Mouse (Mus musculus) heart, embryonic 11.5 days (tissue): ENCODE results near the gene Gm20388. TPM values are rescaled to one million over a fixed set of nuclear protein-coding genes. Genes with fewer than 3 reads are reported as not detected.

Experiments used
- ATAC-seq: fragments of 200-750 bp; cut with Nextera tagmentation; replicated peaks from 2 replicates; pipeline ENCODE4 v1.8.0; 2017; ENCODE audit warnings: moderate library complexity; ENCODE audit not compliant: insufficient number of reproducible peaks, low FRiP score, low TSS enrichment
- H3K27ac ChIP-seq: fragments of 300-500 bp; sonication (generic); 2 replicates; pipeline ENCODE4 v1.5.1; 2014; ENCODE audit warnings: mild to moderate bottlenecking, low read depth, low read length
- H3K27me3 ChIP-seq: fragments of 300-500 bp; sonication (generic); 2 replicates; pipeline ENCODE4 v1.6.1; 2014; ENCODE audit warnings: mild to moderate bottlenecking, low read length, mixed read lengths; ENCODE audit not compliant: control insufficient read depth, insufficient read depth
- H3K36me3 ChIP-seq: fragments of 300-500 bp; sonication (generic); 2 replicates; pipeline ENCODE4 v1.6.1; 2014; ENCODE audit warnings: mild to moderate bottlenecking, low read length, moderate library complexity, mixed read lengths; ENCODE audit not compliant: control insufficient read depth, insufficient read depth
- H3K4me1 ChIP-seq: fragments of 300-500 bp; sonication (generic); 2 replicates; pipeline ENCODE4 v1.6.1; 2014; ENCODE audit warnings: low read length; ENCODE audit not compliant: control insufficient read depth, insufficient read depth
- H3K4me2 ChIP-seq: fragments of 300-500 bp; sonication (generic); 2 replicates; pipeline ENCODE4 v1.6.1; 2014; ENCODE audit warnings: mild to moderate bottlenecking, moderate library complexity
- H3K4me3 ChIP-seq: fragments of 300-500 bp; sonication (generic); 2 replicates; pipeline ENCODE4 v1.5.1; 2014; ENCODE audit warnings: low read depth, low read length
- H3K9ac ChIP-seq: fragments of 300-500 bp; sonication (generic); 2 replicates; pipeline ENCODE4 v1.6.1; 2014; ENCODE audit warnings: mild to moderate bottlenecking, low read depth, low read length, moderate library complexity
- H3K9me3 ChIP-seq: fragments of 300-500 bp; sonication (generic); replicated peaks from 2 replicates; pipeline ENCODE4 v1.6.1; 2016; ENCODE audit warnings: low read length; ENCODE audit not compliant: control insufficient read depth
- WGBS: fragments of 180-500 bp; shearing (Covaris S2); extraction: QIAGEN DNeasy Blood & Tissue Kit; methylation state at CpG from one replicate; pipeline ENCODE4 v1.1.7; 2014; ENCODE audit not compliant: insufficient replicate concordance; 5-methylcytosine and 5-hydroxymethylcytosine counted together
- polyA plus RNA-seq: library from polyadenylated mRNA; unstranded; fragments of >200 nt; fragmentation: Nextera tagmentation; extraction: Ambion mirVana; gene quantifications from 2 replicates; pipeline ENCODE4 v1.2.1, GENCODE M21; 2014

Gene Gm20388
- polyA plus RNA-seq, 1 experiment from 2014 or later = 6.4 TPM

DNA sequence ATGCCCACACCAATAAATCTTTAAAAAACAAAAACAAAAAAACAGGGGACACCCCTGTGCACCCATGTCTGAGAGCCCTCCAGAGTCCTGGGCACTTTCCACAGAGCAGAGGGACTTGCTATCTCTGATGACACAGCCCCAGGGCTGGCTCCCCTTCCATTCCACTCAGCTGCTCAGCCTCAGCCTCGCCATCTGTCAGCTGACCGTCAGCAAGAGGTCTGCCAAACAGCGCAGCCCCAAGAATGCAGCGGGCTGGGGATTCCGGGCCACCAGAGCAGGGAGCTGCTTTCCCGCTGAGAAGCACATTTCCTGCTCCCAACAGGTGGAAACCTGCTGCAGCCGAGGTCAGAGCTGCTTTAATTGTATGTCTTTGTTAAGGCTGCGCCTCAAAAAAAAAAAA, 1464.1 kb downstream of the Gm20388 start:
- 4% methylated on average over 8 of the region's 8 CpGs for WGBS
- no peak overlapping the region for H3K9ac ChIP-seq

GRCm38 (mm10) chr8:121376116-121376950, 1465.7 kb downstream of the Gm20388 start:
- H3K36me3 ChIP-seq = no peaks in the 10 kb centered on the region
- ATAC-seq = peak; percentile 58; the same call in 1 of the 2 replicates
- H3K27ac ChIP-seq = peak overlapping the region; percentile 86
- H3K4me2 ChIP-seq = no peak overlapping the region; the same call in 1 of the 2 replicates
- no peaks in the 10 kb centered on the region for H3K9me3 ChIP-seq
- 0 out of 2 replicates have a peak overlapping the region, but pooled peaks have one; percentile 12 for H3K9ac ChIP-seq
- H3K4me3 ChIP-seq = no peak overlapping the region
- H3K27me3 ChIP-seq = no peaks in the 10 kb centered on the region
- peaks cover 41% of the 10 kb centered on the region for H3K4me1 ChIP-seq
- 33% methylated on average over 10 of the region's 10 CpGs for WGBS

More for the DNA sequence above, 1464.1 kb downstream of the Gm20388 start:
- Histone ChIP-seq H3K36me3 (no peaks in the 10 kb centered on the region), H3K27me3 (no peaks in the 10 kb centered on the region), H3K27ac (peak overlapping the region; percentile 72; the same call in 1 of the 2 replicates), H3K4me1 (peaks cover 38% of the 10 kb centered on the region), H3K4me3 (no peak overlapping the region), H3K9me3 (no peaks in the 10 kb centered on the region), H3K4me2 (peak overlapping the region; percentile 20; the same call in 1 of the 2 replicates)
- ATAC-seq = peak; percentile 45; the same call in 1 of the 2 replicates

DNA sequence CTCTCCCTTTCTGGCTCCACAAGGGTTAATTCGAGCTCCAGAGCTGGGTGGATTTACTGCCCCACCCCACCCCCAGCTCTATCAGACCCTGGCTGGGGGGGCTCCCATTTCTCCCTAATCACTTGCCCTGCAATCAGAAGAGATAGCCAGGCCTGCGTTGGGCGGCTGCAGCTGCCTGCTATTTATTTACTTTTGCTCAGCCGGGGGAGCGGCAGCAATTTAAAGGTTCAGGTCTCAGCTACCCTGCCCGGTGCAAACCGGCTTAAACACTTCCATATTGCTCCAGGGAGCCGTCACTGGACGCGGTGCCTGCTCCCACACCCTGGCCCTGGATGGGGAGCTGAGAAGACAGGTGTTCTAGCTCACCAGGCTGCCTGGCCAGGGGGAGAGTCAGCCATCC, 1467.0 kb downstream of the Gm20388 start:
- H3K27ac ChIP-seq = peak overlapping the region; percentile 86
- H3K36me3 ChIP-seq = no peaks in the 10 kb centered on the region
- WGBS = 3% methylated on average over 10 of the region's 10 CpGs
- H3K9me3 ChIP-seq = no peaks in the 10 kb centered on the region
- H3K4me3 ChIP-seq = no peak overlapping the region
- peak overlapping the region; percentile 9 for H3K4me2 ChIP-seq
- ATAC-seq = 0 out of 2 replicates have a peak, but pooled peaks have one; percentile 19
- peaks cover 52% of the 10 kb centered on the region for H3K4me1 ChIP-seq
- H3K9ac ChIP-seq = peak overlapping the region; percentile 18; the same call in 1 of the 2 replicates
- H3K27me3 ChIP-seq = no peaks in the 10 kb centered on the region

DNA sequence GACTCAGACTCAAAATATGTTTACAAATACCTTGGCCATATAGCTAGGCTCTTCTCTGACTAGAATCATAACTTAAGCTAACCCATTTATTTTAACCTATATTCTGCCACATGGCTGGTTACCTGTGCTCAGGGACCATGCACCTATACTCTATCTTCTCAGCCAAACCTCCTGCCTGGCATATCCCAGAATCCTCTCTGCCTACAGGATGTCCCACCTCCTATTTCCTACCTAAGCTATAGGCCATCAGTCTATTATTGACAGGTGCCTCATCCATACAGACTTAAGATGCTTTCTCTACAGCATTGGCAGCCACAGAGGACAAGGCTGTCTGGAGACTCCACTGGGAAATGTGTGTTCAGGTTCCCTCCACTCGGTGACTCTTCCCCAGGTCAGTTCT, 1468.7 kb downstream of the Gm20388 start:
- no peak overlapping the region for H3K9ac ChIP-seq
- peaks cover 50% of the 10 kb centered on the region for H3K4me1 ChIP-seq
- WGBS = 85% methylated on average over 1 of the region's 1 CpGs
- H3K4me3 ChIP-seq = no peak overlapping the region
- no peaks in the 10 kb centered on the region for H3K36me3 ChIP-seq
- no peaks in the 10 kb centered on the region for H3K9me3 ChIP-seq
- H3K27ac ChIP-seq = no peak overlapping the region
- peak overlapping the region; percentile 6 for H3K4me2 ChIP-seq
- ATAC-seq = no peak
- H3K27me3 ChIP-seq = no peaks in the 10 kb centered on the region

DNA sequence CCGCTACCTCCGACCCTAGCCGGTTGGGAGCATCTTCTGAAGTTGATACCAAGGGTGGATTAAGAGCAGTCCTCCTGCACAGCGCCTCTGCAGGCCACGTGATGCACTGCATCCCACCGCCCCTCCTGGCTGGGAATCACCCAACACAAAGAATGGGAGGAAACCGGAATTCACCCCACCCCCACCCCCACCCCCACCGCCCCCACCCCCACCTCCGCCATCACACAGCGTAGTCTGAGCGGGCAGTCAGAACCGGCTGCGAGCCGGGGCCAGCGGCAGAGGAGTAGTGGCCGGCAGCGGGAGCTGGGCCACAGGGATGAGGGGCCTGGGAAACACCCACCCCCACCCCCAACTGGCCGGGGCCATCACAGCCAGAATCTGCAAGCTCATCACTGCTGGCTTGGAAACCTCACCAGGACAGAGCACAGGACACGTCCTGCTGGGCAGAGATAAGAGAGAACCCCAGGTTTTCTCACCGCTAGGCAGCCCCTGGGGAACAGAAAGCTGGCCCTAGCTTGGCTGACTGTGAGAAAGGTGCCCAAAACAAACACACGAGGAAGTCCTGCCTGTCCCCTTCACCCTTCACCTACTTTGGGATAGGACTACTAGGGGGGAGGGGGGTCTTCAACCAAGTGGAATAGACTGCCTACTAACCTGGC, 1472.1 kb downstream of the Gm20388 start:
- WGBS = 2% methylated on average over 21 of the region's 21 CpGs
- Histone ChIP-seq H3K4me3 (peak overlapping the region; percentile 26), H3K27me3 (no peaks in the 10 kb centered on the region), H3K9ac (peak overlapping the region; percentile 67), H3K4me2 (peak overlapping the region; percentile 67), H3K27ac (peak overlapping the region; percentile 78), H3K36me3 (no peaks in the 10 kb centered on the region), H3K9me3 (no peaks in the 10 kb centered on the region; the same call in 1 of the 2 replicates), H3K4me1 (peaks cover 27% of the 10 kb centered on the region)
- peak; percentile 87 for ATAC-seq

DNA sequence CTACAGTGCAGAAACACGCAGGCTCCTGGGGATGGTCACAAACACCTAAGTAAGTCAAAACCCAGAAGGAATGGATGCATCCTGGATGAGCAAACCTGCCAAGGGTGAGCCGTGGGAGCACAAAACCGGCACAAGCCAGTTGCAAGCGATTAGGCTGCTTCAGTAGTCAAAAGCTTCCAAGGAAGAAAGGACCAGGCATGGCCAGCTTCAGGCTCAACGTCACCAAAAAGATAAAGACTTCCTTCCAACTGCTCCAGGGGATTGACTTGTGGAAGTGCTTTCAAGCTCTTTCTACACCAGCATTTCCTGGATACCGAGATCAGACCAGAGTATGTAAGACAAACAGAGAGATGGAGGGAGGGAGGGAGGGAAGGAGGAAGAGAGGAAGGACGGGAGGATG, 1474.9 kb downstream of the Gm20388 start:
- no peak for ATAC-seq
- H3K4me3 ChIP-seq = no peak overlapping the region
- H3K9ac ChIP-seq = no peak overlapping the region
- WGBS = 33% methylated on average over 7 of the region's 7 CpGs
- no peaks in the 10 kb centered on the region; the same call in 1 of the 2 replicates for H3K9me3 ChIP-seq
- peaks cover 18% of the 10 kb centered on the region for H3K4me1 ChIP-seq
- H3K27ac ChIP-seq = 0 out of 2 replicates have a peak overlapping the region, but pooled peaks have one; percentile 17
- H3K4me2 ChIP-seq = no peak overlapping the region
- no peaks in the 10 kb centered on the region for H3K36me3 ChIP-seq
- H3K27me3 ChIP-seq = no peaks in the 10 kb centered on the region

GRCm38 (mm10) chr8:121390608-121391007, 1480.0 kb downstream of the Gm20388 start:
- H3K27ac ChIP-seq = no peak overlapping the region
- ATAC-seq = peak; percentile 58; the same call in 1 of the 2 replicates

DNA sequence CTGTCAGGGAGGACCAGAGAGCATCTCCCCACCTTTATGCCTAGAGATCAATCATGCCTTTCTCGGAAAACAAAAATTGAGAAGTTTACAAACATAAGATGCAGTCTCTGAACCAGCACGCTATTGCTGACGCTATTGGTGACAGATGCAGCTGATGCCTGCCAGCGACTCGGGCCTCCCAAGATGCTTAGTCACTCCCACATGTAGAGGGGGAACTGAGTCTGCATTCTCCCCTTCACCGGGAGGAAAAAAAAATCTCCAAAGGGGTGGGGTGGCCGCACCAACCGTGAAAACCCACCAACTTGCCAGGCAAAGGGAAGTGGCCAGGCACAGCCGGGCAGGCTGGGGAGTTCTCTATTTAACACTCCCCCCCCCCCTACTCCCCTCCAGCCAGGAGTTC, 1480.6 kb downstream of the Gm20388 start:
- Histone ChIP-seq H3K4me2 (peak overlapping the region; percentile 29), H3K4me1 (peaks cover 16% of the 10 kb centered on the region), H3K4me3 (no peak overlapping the region), H3K27ac (no peak overlapping the region), H3K9me3 (no peaks in the 10 kb centered on the region), H3K9ac (no peak overlapping the region), H3K36me3 (no peaks in the 10 kb centered on the region), H3K27me3 (peaks cover 2% of the 10 kb centered on the region; the same call in 1 of the 2 replicates)
- ATAC-seq = 0 out of 2 replicates have a peak, but pooled peaks have one; percentile 70
- 6% methylated on average over 9 of the region's 9 CpGs for WGBS

More at GRCm38 (mm10) chr8:121390608-121391007, 1480.0 kb downstream of the Gm20388 start:
- 13% methylated on average over 11 of the region's 11 CpGs for WGBS
- no peaks in the 10 kb centered on the region for H3K36me3 ChIP-seq
- no peak overlapping the region for H3K4me3 ChIP-seq
- H3K9ac ChIP-seq = 0 out of 2 replicates have a peak overlapping the region, but pooled peaks have one; percentile 40
- no peaks in the 10 kb centered on the region for H3K9me3 ChIP-seq
- 0 out of 2 replicates have a peak, but pooled peaks cover 2% of the 10 kb centered on the region for H3K27me3 ChIP-seq
- peak overlapping the region; percentile 29 for H3K4me2 ChIP-seq
- H3K4me1 ChIP-seq = peaks cover 15% of the 10 kb centered on the region; the same call in 1 of the 2 replicates
